Comparison of ENCODE assay signal across 9 mouse cellular contexts in genomic region chr2:65337378-65338140, GRCm38 (mm10). TPM values are rescaled to one million over a fixed set of nuclear protein-coding genes. Genes with fewer than 3 reads are reported as not detected.
DNase-seq lines count a peak whose midpoint lies in the region; ATAC-seq lines count a peak whose summit lies in the region.
"Had no signal": no experiment of that assay in that cellular context is flagged by ENCODE, and none has a peak within 500 bp of the region (broad histone marks: within the 10 kb centered on the region; RNA-seq: fewer than 3 reads in every experiment).

No protein-coding gene starts in this region.

- ATAC-seq in megakaryocyte, adult 5-6 weeks (ENCODE audit: poor library complexity, severe bottlenecking): no peak
- ATAC-seq in heart, embryonic 11.5 days (replicated peaks; ENCODE audit: insufficient number of reproducible peaks, low FRiP score, low TSS enrichment): no peak
- ATAC-seq in kidney, embryonic 14.5 days (ENCODE audit: low FRiP score, low TSS enrichment): peak; percentile 71; the same call in 1 of the 2 replicates
- ATAC-seq in limb, embryonic 12.5 days (ENCODE audit: insufficient number of reproducible peaks, insufficient read depth, low FRiP score, low TSS enrichment, low read depth): peak; percentile 75; the same call in 1 of the 2 replicates

- no peaks in the 10 kb centered on the region for H3K9me3 ChIP-seq in megakaryocyte, embryonic 14.5 days
- no peaks in the 10 kb centered on the region for H3K9me3 ChIP-seq in embryonic facial prominence, embryonic 10.5 days
- no peaks in the 10 kb centered on the region for H3K9me3 ChIP-seq in heart, embryonic 11.5 days (replicated peaks; ENCODE audit: control insufficient read depth, low read length)
- no peaks in the 10 kb centered on the region for H3K9me3 ChIP-seq in kidney, embryonic 14.5 days (ENCODE audit: control insufficient read depth, low read length)
- no peaks in the 10 kb centered on the region for H3K9me3 ChIP-seq in limb, embryonic 12.5 days
- H3K9me3 ChIP-seq: lung, embryonic 15.5 days had no signal

- H3K36me3 ChIP-seq in megakaryocyte, embryonic 14.5 days (replicated peaks; ENCODE audit: low read length): no peaks in the 10 kb centered on the region
- no peaks in the 10 kb centered on the region for H3K36me3 ChIP-seq in embryonic facial prominence, embryonic 10.5 days (replicated peaks)
- no peaks in the 10 kb centered on the region for H3K36me3 ChIP-seq in heart, embryonic 11.5 days (ENCODE audit: control insufficient read depth, insufficient read depth, low read length)
- H3K36me3 ChIP-seq in kidney, embryonic 14.5 days (ENCODE audit: control insufficient read depth, insufficient read depth, low read length): no peaks in the 10 kb centered on the region
- no peaks in the 10 kb centered on the region for H3K36me3 ChIP-seq in limb, embryonic 12.5 days
- H3K36me3 ChIP-seq: lung, embryonic 15.5 days had no signal

- H3K4me2 ChIP-seq in heart, embryonic 11.5 days: peak overlapping the region; percentile 17; the same call in 1 of the 2 replicates
- no peak overlapping the region for H3K4me2 ChIP-seq in kidney, embryonic 14.5 days (replicated peaks; ENCODE audit: low read depth, low read length)
- peak overlapping the region; percentile 18; the same call in 1 of the 2 replicates for H3K4me2 ChIP-seq in limb, embryonic 12.5 days
- H3K4me2 ChIP-seq: lung, embryonic 15.5 days had no signal

- H3K27ac ChIP-seq in embryonic facial prominence, embryonic 10.5 days (replicated peaks): no peak overlapping the region
- H3K27ac ChIP-seq in heart, embryonic 11.5 days (ENCODE audit: low read depth, low read length): no peak overlapping the region
- H3K27ac ChIP-seq in kidney, embryonic 14.5 days (ENCODE audit: low read depth, low read length): no peak overlapping the region
- no peak overlapping the region for H3K27ac ChIP-seq in limb, embryonic 12.5 days
- H3K27ac ChIP-seq: lung, embryonic 15.5 days had no signal

- peak; percentile 51 for DNase-seq in embryonic facial prominence, embryonic 10.5 days (ENCODE audit: low spot score)
- DNase-seq in neural tube, embryonic 10.5 days (ENCODE audit: extremely low spot score, low spot score): peak; percentile 37
- peak; percentile 54 for DNase-seq in thymus, postnatal 14 days

- no peak overlapping the region for H3K9ac ChIP-seq in heart, embryonic 11.5 days (ENCODE audit: low read depth, low read length)
- no peak overlapping the region for H3K9ac ChIP-seq in kidney, embryonic 14.5 days (ENCODE audit: low read depth, low read length)
- H3K9ac ChIP-seq in limb, embryonic 12.5 days (replicated peaks): no peak overlapping the region
- H3K9ac ChIP-seq: lung, embryonic 15.5 days had no signal

- peaks cover 48% of the 10 kb centered on the region for H3K4me1 ChIP-seq in megakaryocyte, embryonic 14.5 days
- H3K4me1 ChIP-seq in embryonic facial prominence, embryonic 10.5 days: peaks cover 17% of the 10 kb centered on the region
- peaks cover 15% of the 10 kb centered on the region for H3K4me1 ChIP-seq in heart, embryonic 11.5 days (ENCODE audit: control insufficient read depth, insufficient read depth, low read length)
- H3K4me1 ChIP-seq in kidney, embryonic 14.5 days (ENCODE audit: control insufficient read depth, insufficient read depth, low read length): no peaks in the 10 kb centered on the region
- H3K4me1 ChIP-seq in limb, embryonic 12.5 days (replicated peaks): peaks cover 7% of the 10 kb centered on the region
- H3K4me1 ChIP-seq: lung, embryonic 15.5 days had no signal

- 22% methylated on average over 13 of the region's 14 CpGs for WGBS in embryonic facial prominence, embryonic 10.5 days
- WGBS in heart, embryonic 11.5 days (ENCODE audit: insufficient replicate concordance): 22% methylated on average over 14 of the region's 14 CpGs
- 19% methylated on average over 14 of the region's 14 CpGs for WGBS in kidney, embryonic 14.5 days
- 22% methylated on average over 14 of the region's 14 CpGs for WGBS in limb, embryonic 12.5 days

- H3K27me3 ChIP-seq in megakaryocyte, embryonic 14.5 days (replicated peaks): no peaks in the 10 kb centered on the region
- no peaks in the 10 kb centered on the region for H3K27me3 ChIP-seq in embryonic facial prominence, embryonic 10.5 days (replicated peaks; ENCODE audit: low read depth, poor library complexity, severe bottlenecking)
- no peaks in the 10 kb centered on the region for H3K27me3 ChIP-seq in heart, embryonic 11.5 days (ENCODE audit: control insufficient read depth, insufficient read depth, low read length)
- no peaks in the 10 kb centered on the region for H3K27me3 ChIP-seq in kidney, embryonic 14.5 days (ENCODE audit: control insufficient read depth, insufficient read depth, low read length)
- no peaks in the 10 kb centered on the region for H3K27me3 ChIP-seq in limb, embryonic 12.5 days
- H3K27me3 ChIP-seq: lung, embryonic 15.5 days had no signal

- H3K4me3 ChIP-seq in megakaryocyte, embryonic 14.5 days (replicated peaks): peak overlapping the region; percentile 64
- H3K4me3 ChIP-seq in embryonic facial prominence, embryonic 10.5 days: no peak overlapping the region
- no peak overlapping the region for H3K4me3 ChIP-seq in heart, embryonic 11.5 days (ENCODE audit: low read depth, low read length)
- no peak overlapping the region for H3K4me3 ChIP-seq in kidney, embryonic 14.5 days (ENCODE audit: low read length)
- H3K4me3 ChIP-seq in limb, embryonic 12.5 days (replicated peaks): no peak overlapping the region
- H3K4me3 ChIP-seq: lung, embryonic 15.5 days had no signal

RNA-seq across cellular contexts. Expression of gene Slc38a11, which starts 26.3 kb away (rescaled TPM):
- polyA plus RNA-seq in megakaryocyte, embryonic 14.5 days (2012; ENCODE audit: insufficient read depth, low replicate concordance): not detected in 2 replicates
- total RNA-seq in megakaryocyte, adult 5-6 weeks (2015): not detected in 2 replicates
- not detected in 2 replicates for total RNA-seq in megakaryocyte, adult 5-6 weeks (2017)
- polyA plus RNA-seq in embryonic facial prominence, embryonic 10.5 days (2016; fragmentation: Nextera tagmentation; extraction: Ambion mirVana): 0.29 and 0.42 TPM in 2 replicates
- not detected in 2 replicates for polyA plus RNA-seq in heart, embryonic 11.5 days (2014; fragmentation: Nextera tagmentation; extraction: Ambion mirVana)
- polyA plus RNA-seq in kidney, embryonic 14.5 days (2014; fragmentation: Nextera tagmentation; extraction: Ambion mirVana): 0.17 and 0.73 TPM in 2 replicates
- polyA plus RNA-seq in limb, embryonic 12.5 days (2016; fragmentation: Nextera tagmentation; extraction: Ambion mirVana): 0.52 and 0.53 TPM in 2 replicates

Comparison
In these comparisons a context has a peak if more than half of its experiments do, and no peak if none do; other contexts are left out.
1. ATAC-seq: peak in kidney, embryonic 14.5 days (single experiment) and limb, embryonic 12.5 days (single experiment); none in megakaryocyte, adult 5-6 weeks (single experiment) and heart, embryonic 11.5 days (single experiment).
2. Peak in every context shown above with its lines, with median percentiles within 50 percentile points of each other: DNase-seq.